Mouse (Mus musculus): ENCODE results near the gene Apopt1. TPM values are rescaled to one million over a fixed set of nuclear protein-coding genes. Genes with fewer than 3 reads are reported as not detected.

Apopt1 gene
- polyA plus RNA-seq, 2 experiments: 13.4 to 20.0 TPM

DNA sequence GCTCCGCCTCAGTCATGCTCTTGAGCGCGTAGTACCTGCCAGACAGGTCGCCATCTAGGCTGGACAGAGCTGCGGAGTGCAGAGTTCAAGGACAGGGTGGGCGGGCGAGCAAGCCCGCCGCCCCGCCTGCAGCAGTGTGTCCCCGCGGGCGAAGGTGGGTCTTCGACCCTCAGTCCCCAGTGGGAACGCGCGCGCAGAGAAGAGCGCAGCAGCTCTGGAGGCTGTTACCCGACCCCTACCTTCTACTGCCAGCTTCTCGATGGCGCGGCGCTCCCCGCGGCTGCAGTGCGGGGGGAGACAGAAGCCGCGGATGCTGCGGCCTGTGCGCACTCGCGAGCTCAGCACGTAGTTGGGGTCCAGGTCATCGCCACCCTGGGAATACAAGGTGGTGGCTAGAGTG is 42.1 kb upstream of the Apopt1 start:
- H3K4me1 ChIP-seq (replicated peaks; ENCODE audit: control insufficient read depth in 2 of 2, insufficient read depth in 2 of 2, low read length in 1 of 2): peaks cover 0 to 5% of the 10 kb centered on the region in 2 experiments; a peak in 1 of 4 replicates
- H3K4me2 ChIP-seq (ENCODE audit: low read depth): peak overlapping the region; percentile 56
- H3K4me3 ChIP-seq (ENCODE audit: insufficient read depth in 1 of 2, low read depth in 2 of 2, low read length in 2 of 2): peak overlapping the region; percentile 22 to 48
- H3K27ac ChIP-seq: no peak overlapping the region
- no peaks in the 10 kb centered on the region for H3K9me3 ChIP-seq (ENCODE audit: control insufficient read depth, low read length)
- DNase-seq (ENCODE audit: low read depth in 3 of 3, low spot score in 3 of 3) (no peak), ATAC-seq (ENCODE audit: insufficient read depth) (no peak)
- H3K36me3 ChIP-seq (replicated peaks; ENCODE audit: control insufficient read depth, insufficient read depth, low read depth): no peaks in the 10 kb centered on the region
- H3K27me3 ChIP-seq (ENCODE audit: control insufficient read depth, insufficient read depth, low read length): peaks cover 52% of the 10 kb centered on the region
- TF ChIP-seq EP300 (IDR thresholded peaks at IDR 0.05; ENCODE audit: low read depth) (no peak), CTCF (IDR thresholded peaks at IDR 0.05; ENCODE audit: low read depth) (no peak)
- H3K9ac ChIP-seq (replicated peaks): no peak overlapping the region
- WGBS (ENCODE audit: insufficient replicate concordance): 2% methylated on average over 33 of the region's 35 CpGs

DNA sequence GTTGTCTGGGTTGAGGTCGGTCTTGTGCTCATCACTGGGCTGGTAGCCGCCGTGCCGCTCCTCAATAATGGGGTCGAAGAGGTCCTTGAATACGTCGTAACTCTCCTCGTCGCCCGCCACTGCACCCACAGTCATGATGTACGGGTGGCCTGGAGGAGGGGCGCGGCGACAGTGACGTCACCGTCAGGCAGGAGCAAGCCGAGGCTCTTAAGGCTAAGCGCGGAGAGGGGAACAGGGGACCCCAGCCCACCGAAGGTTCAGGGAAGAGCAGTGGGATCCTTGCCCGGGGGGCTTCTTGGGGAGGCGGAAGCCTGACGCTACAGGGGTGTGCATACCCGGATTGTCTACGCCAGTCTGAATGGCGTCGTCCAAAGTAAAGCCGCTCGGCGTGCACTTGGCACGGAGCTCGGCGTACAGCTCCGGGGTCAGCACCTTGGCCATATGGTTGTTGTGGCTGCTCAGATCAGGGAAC is 41.6 kb upstream of the Apopt1 start:
- no peak overlapping the region for H3K9ac ChIP-seq (replicated peaks)
- peaks cover 0 to 5% of the 10 kb centered on the region in 2 experiments; a peak in 1 of 4 replicates for H3K4me1 ChIP-seq (replicated peaks; ENCODE audit: control insufficient read depth in 2 of 2, insufficient read depth in 2 of 2, low read length in 1 of 2)
- no peaks in the 10 kb centered on the region for H3K9me3 ChIP-seq (ENCODE audit: control insufficient read depth, low read length)
- peak overlapping the region; percentile 22 to 48 for H3K4me3 ChIP-seq (ENCODE audit: insufficient read depth in 1 of 2, low read depth in 2 of 2, low read length in 2 of 2)
- H3K27ac ChIP-seq: no peak overlapping the region
- 1% methylated on average over 34 of the region's 34 CpGs for WGBS (ENCODE audit: insufficient replicate concordance)
- no peak for ATAC-seq (ENCODE audit: insufficient read depth)
- H3K27me3 ChIP-seq (ENCODE audit: control insufficient read depth, insufficient read depth, low read length): peaks cover 52% of the 10 kb centered on the region
- peak overlapping the region; percentile 56 for H3K4me2 ChIP-seq (ENCODE audit: low read depth)
- DNase-seq (ENCODE audit: low read depth in 3 of 3, low spot score in 3 of 3): no peak
- no peak for TF ChIP-seq EP300 (IDR thresholded peaks at IDR 0.05; ENCODE audit: low read depth)
- no peak for TF ChIP-seq CTCF (IDR thresholded peaks at IDR 0.05; ENCODE audit: low read depth)
- H3K36me3 ChIP-seq (replicated peaks; ENCODE audit: control insufficient read depth, insufficient read depth, low read depth): no peaks in the 10 kb centered on the region

DNA sequence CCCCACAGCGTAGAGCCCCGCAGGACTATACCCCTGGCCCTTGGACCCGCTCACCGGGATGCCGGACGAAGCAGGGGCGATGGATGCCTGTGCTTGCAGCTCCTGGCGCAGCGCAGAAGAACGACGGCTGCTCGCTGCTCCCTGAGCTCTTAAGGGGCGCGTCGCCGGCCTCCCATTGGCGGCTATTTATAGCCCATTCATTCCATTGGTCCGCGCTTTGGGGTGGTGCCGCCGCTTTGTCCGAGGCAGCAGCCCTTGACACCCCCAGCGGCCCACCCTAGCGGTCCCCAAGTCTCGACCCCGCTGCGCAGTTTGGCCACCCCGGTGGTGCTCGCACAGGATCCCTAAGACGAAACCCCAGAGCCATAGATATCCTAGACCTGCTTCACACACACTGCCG is 40.9 kb upstream of the Apopt1 start, which contains the start of gene Ckb:
Gene Ckb, minus strand, starts transcription at position 163 of the 400 bp plus-strand sequence.
- no peak for ATAC-seq (ENCODE audit: insufficient read depth)
- no peak for DNase-seq (ENCODE audit: low read depth in 3 of 3, low spot score in 3 of 3)
- under 1% methylated on average over 31 of the region's 31 CpGs for WGBS (ENCODE audit: insufficient replicate concordance)

DNA sequence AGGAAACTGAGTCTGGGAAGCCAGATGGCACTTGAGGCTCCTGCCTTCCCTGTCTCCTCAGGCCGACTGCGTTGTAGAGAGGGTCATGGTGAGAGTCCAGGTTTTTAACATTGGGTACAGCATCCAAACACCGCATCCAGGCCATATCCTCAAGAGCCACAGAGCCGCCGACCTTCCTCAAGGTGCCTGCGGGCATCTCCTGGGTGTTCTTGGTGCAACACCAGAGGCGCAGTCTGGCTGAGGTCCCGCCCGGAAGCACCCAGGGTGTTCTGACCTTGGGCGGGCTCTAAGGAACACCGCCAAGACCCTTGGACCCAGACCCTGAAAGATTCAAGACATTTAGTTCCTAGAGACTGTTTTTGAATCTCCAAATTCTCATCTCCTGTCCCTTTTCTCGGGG is 40.5 kb upstream of the Apopt1 start:
- no peaks in the 10 kb centered on the region for H3K9me3 ChIP-seq (ENCODE audit: control insufficient read depth, low read length)
- peaks cover 52% of the 10 kb centered on the region for H3K27me3 ChIP-seq (ENCODE audit: control insufficient read depth, insufficient read depth, low read length)
- ATAC-seq (ENCODE audit: insufficient read depth): no peak
- no peak overlapping the region for H3K9ac ChIP-seq (replicated peaks)
- TF ChIP-seq CTCF (IDR thresholded peaks at IDR 0.05; ENCODE audit: low read depth) (no peak), EP300 (IDR thresholded peaks at IDR 0.05; ENCODE audit: low read depth) (no peak)
- H3K4me3 ChIP-seq (ENCODE audit: insufficient read depth in 1 of 2, low read depth in 2 of 2, low read length in 2 of 2): peak overlapping the region in 1 of 2 experiments; percentile 48; a peak in 1 of 4 replicates
- H3K4me1 ChIP-seq (replicated peaks; ENCODE audit: control insufficient read depth in 2 of 2, insufficient read depth in 2 of 2, low read length in 1 of 2): peaks cover 4 to 10% of the 10 kb centered on the region in 2 experiments; a peak in 3 of 4 replicates
- 15% methylated on average over 12 of the region's 12 CpGs for WGBS (ENCODE audit: insufficient replicate concordance)
- H3K4me2 ChIP-seq (ENCODE audit: low read depth): peak overlapping the region; percentile 56
- no peaks in the 10 kb centered on the region for H3K36me3 ChIP-seq (replicated peaks; ENCODE audit: control insufficient read depth, insufficient read depth, low read depth)
- H3K27ac ChIP-seq: no peak overlapping the region
- DNase-seq (ENCODE audit: low read depth in 3 of 3, low spot score in 3 of 3): no peak

More for the DNA sequence above, 40.9 kb upstream of the Apopt1 start, which contains the start of gene Ckb:
- no peak within 1 kb of the TSS for H3K27ac ChIP-seq
- TF ChIP-seq EP300 (IDR thresholded peaks at IDR 0.05; ENCODE audit: low read depth) (no peak), CTCF (IDR thresholded peaks at IDR 0.05; ENCODE audit: low read depth) (no peak)
- peak within 1 kb of the TSS; percentile 22 to 48 for H3K4me3 ChIP-seq (ENCODE audit: insufficient read depth in 1 of 2, low read depth in 2 of 2, low read length in 2 of 2)
- peaks cover 0 to 6% of the 10 kb centered on the region in 2 experiments; a peak in 2 of 4 replicates for H3K4me1 ChIP-seq (replicated peaks; ENCODE audit: control insufficient read depth in 2 of 2, insufficient read depth in 2 of 2, low read length in 1 of 2)
- H3K36me3 ChIP-seq (replicated peaks; ENCODE audit: control insufficient read depth, insufficient read depth, low read depth): no peaks in the 10 kb centered on the region
- peaks cover 52% of the 10 kb centered on the region for H3K27me3 ChIP-seq (ENCODE audit: control insufficient read depth, insufficient read depth, low read length)
- no peaks in the 10 kb centered on the region for H3K9me3 ChIP-seq (ENCODE audit: control insufficient read depth, low read length)
- peak within 1 kb of the TSS; percentile 56 for H3K4me2 ChIP-seq (ENCODE audit: low read depth)
- no peak within 1 kb of the TSS for H3K9ac ChIP-seq (replicated peaks)

DNA sequence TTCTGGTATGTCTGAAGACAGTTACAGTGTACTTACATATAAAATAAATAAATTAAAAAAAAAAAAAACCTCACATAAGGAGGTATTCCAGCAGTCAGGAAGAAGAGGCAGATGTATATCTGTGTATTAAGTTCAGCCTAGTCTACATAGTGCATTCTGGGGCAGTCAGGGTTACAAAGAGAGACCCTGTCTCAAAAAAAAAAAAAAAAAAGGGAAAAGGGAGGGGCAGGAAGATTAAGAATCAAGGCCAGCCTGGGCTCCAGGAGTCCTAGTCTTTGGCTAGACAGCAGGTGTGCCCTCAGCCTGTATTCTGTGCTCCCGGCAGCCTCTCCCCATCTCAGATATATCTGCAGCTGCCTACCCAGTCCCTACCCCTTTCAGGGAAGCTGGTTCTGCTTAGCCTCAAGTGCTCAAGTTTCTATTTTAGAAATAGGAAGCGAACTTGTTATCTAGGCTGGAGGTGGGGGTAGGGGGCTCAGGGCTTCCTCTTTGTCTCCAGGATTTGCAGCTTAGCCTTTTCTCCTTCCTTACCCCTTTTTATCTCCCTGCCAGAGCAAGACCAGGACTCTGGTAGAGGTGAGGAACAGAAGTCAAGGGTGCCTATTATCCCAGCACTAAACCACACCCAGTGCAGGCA is 38.1 kb upstream of the Apopt1 start:
- TF ChIP-seq EP300 (IDR thresholded peaks at IDR 0.05; ENCODE audit: low read depth): no peak
- TF ChIP-seq CTCF (IDR thresholded peaks at IDR 0.05; ENCODE audit: low read depth): no peak
- H3K4me3 ChIP-seq (ENCODE audit: insufficient read depth in 1 of 2, low read depth in 2 of 2, low read length in 2 of 2): no peak overlapping the region
- 17% methylated on average over 2 of the region's 2 CpGs for WGBS (ENCODE audit: insufficient replicate concordance)
- no peak overlapping the region for H3K27ac ChIP-seq
- H3K9me3 ChIP-seq (ENCODE audit: control insufficient read depth, low read length): no peaks in the 10 kb centered on the region
- DNase-seq (ENCODE audit: low read depth in 3 of 3, low spot score in 3 of 3) (no peak), ATAC-seq (ENCODE audit: insufficient read depth) (no peak)
- H3K36me3 ChIP-seq (replicated peaks; ENCODE audit: control insufficient read depth, insufficient read depth, low read depth): no peaks in the 10 kb centered on the region
- no peak overlapping the region for H3K4me2 ChIP-seq (ENCODE audit: low read depth)
- H3K27me3 ChIP-seq (ENCODE audit: control insufficient read depth, insufficient read depth, low read length): peaks cover 44% of the 10 kb centered on the region
- H3K4me1 ChIP-seq (replicated peaks; ENCODE audit: control insufficient read depth in 2 of 2, insufficient read depth in 2 of 2, low read length in 1 of 2): peaks cover 8 to 12% of the 10 kb centered on the region in 2 experiments; a peak in 3 of 4 replicates
- H3K9ac ChIP-seq (replicated peaks): no peak overlapping the region
